Mouse (Mus musculus): ENCODE measurements around the gene Bmpr1a. TPM values are rescaled to one million over a fixed set of nuclear protein-coding genes. Genes with fewer than 3 reads are reported as not detected.

Bmpr1a gene
- polyA plus RNA-seq, 2 experiments = 2.8 to 3.2 TPM

DNA sequence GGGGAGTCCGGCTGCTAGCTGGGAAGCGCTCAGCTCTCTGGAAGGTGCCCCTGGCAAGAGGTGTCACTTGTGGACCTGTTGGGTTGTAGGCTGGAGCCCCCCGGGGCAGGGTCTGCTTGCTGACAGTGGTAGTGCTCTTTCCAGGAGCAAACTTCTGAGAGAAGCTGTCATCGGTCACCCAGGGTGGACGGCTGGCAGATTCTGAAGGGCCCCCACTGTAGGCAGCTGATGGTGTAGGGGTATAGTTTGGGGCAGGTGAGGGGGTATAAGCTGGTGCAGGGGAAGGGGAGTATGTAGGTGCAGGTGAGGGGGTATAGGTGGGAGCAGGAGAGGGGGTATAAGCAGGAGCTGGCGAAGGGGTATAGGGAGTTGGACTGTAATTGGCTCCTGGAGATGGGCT is 40.9 kb upstream of the Bmpr1a start:
- Histone ChIP-seq H3K9ac (replicated peaks) (no peak overlapping the region), H3K27me3 (ENCODE audit: control insufficient read depth, insufficient read depth, low read length) (peaks cover 22% of the 10 kb centered on the region), H3K4me2 (ENCODE audit: low read depth) (no peak overlapping the region), H3K9me3 (ENCODE audit: control insufficient read depth, low read length) (no peaks in the 10 kb centered on the region), H3K4me3 (ENCODE audit: insufficient read depth in 1 of 2, low read depth in 2 of 2, low read length in 2 of 2) (no peak overlapping the region), H3K36me3 (replicated peaks; ENCODE audit: control insufficient read depth, insufficient read depth, low read depth) (no peaks in the 10 kb centered on the region), H3K4me1 (replicated peaks; ENCODE audit: control insufficient read depth in 2 of 2, insufficient read depth in 2 of 2, low read length in 1 of 2) (no peaks in the 10 kb centered on the region), H3K27ac (no peak overlapping the region)
- 69% methylated on average over 6 of the region's 6 CpGs for WGBS (ENCODE audit: insufficient replicate concordance)
- DNase-seq (ENCODE audit: low read depth in 3 of 3, low spot score in 3 of 3) (no peak), ATAC-seq (ENCODE audit: insufficient read depth) (no peak)
- TF ChIP-seq CTCF (IDR thresholded peaks at IDR 0.05; ENCODE audit: low read depth) (no peak), EP300 (IDR thresholded peaks at IDR 0.05; ENCODE audit: low read depth) (no peak)

DNA sequence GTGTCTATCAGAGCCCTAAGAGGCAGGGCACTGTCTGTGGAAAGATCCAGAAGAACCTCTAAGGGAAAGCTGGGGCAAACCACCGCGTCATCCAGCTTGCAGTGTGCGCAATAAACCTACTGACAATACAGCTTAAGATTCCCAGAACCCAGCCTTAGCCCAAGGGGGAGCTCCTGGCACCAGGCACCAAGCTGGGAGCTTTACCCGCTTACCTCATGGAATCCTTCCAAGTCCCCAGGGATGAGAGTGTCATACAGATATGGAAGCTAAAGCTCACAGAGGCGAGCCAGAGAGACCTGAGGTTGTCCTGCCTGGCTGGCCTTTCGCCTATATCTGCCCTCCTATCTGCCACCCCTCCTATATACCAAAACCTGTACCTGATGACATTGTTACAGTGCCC is 40.5 kb upstream of the Bmpr1a start:
- Histone ChIP-seq H3K27ac (no peak overlapping the region), H3K27me3 (ENCODE audit: control insufficient read depth, insufficient read depth, low read length) (peaks cover 18% of the 10 kb centered on the region), H3K9ac (replicated peaks) (no peak overlapping the region), H3K4me3 (ENCODE audit: insufficient read depth in 1 of 2, low read depth in 2 of 2, low read length in 2 of 2) (no peak overlapping the region), H3K4me1 (replicated peaks; ENCODE audit: control insufficient read depth in 2 of 2, insufficient read depth in 2 of 2, low read length in 1 of 2) (no peaks in the 10 kb centered on the region), H3K9me3 (ENCODE audit: control insufficient read depth, low read length) (no peaks in the 10 kb centered on the region), H3K4me2 (ENCODE audit: low read depth) (no peak overlapping the region), H3K36me3 (replicated peaks; ENCODE audit: control insufficient read depth, insufficient read depth, low read depth) (no peaks in the 10 kb centered on the region)
- TF ChIP-seq CTCF (IDR thresholded peaks at IDR 0.05; ENCODE audit: low read depth) (no peak), EP300 (IDR thresholded peaks at IDR 0.05; ENCODE audit: low read depth) (no peak)
- 57% methylated on average over 6 of the region's 6 CpGs for WGBS (ENCODE audit: insufficient replicate concordance)
- ATAC-seq (ENCODE audit: insufficient read depth) (no peak), DNase-seq (ENCODE audit: low read depth in 3 of 3, low spot score in 3 of 3) (no peak)

- no peak for ATAC-seq (ENCODE audit: insufficient read depth)
- no peak for DNase-seq (ENCODE audit: low read depth in 3 of 3, low spot score in 3 of 3)
- TF ChIP-seq EP300 (IDR thresholded peaks at IDR 0.05; ENCODE audit: low read depth) (no peak), CTCF (IDR thresholded peaks at IDR 0.05; ENCODE audit: low read depth) (no peak)
- H3K9ac ChIP-seq (replicated peaks) = no peak overlapping the region
- H3K36me3 ChIP-seq (replicated peaks; ENCODE audit: control insufficient read depth, insufficient read depth, low read depth) = no peaks in the 10 kb centered on the region
- no peak overlapping the region for H3K4me3 ChIP-seq (ENCODE audit: insufficient read depth in 1 of 2, low read depth in 2 of 2, low read length in 2 of 2)
- H3K4me2 ChIP-seq (ENCODE audit: low read depth) = no peak overlapping the region
- H3K27me3 ChIP-seq (ENCODE audit: control insufficient read depth, insufficient read depth, low read length) = peaks cover 8% of the 10 kb centered on the region
- WGBS (ENCODE audit: insufficient replicate concordance) = 77% methylated on average over 5 of the region's 5 CpGs
- H3K27ac ChIP-seq = no peak overlapping the region
- H3K9me3 ChIP-seq (ENCODE audit: control insufficient read depth, low read length) = no peaks in the 10 kb centered on the region
- H3K4me1 ChIP-seq (replicated peaks; ENCODE audit: control insufficient read depth in 2 of 2, insufficient read depth in 2 of 2, low read length in 1 of 2) = no peaks in the 10 kb centered on the region
These were observed 38.8 kb upstream of the Bmpr1a start for GRCm38 (mm10) chr14:34541896-34542295.

DNA sequence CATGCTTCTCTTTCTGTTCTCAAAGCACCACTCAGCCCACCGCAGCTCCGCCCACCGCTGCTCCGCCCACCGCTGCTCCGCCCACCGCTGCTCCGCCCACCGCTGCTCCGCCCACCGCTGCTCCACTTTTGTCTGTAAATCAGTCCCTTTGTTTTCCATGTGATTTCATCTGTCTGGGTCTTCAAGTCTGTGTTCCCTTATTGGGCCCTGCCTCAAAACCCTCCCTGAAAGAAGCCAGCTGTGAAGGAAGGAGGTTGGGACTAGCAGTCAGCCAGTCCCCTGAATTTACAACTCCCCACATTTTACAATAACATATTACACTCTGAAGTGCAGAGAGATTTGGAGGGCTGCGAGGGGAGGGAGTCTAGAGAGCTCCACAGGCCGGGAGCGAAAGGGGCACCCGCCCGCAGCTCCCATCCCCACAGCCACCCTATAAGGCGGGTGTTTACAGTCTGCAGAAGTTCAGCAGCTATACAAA is 37.6 kb upstream of the Bmpr1a start:
- no peak overlapping the region for H3K9ac ChIP-seq (replicated peaks)
- peaks cover 4% of the 10 kb centered on the region for H3K27me3 ChIP-seq (ENCODE audit: control insufficient read depth, insufficient read depth, low read length)
- no peaks in the 10 kb centered on the region for H3K9me3 ChIP-seq (ENCODE audit: control insufficient read depth, low read length)
- TF ChIP-seq EP300 (IDR thresholded peaks at IDR 0.05; ENCODE audit: low read depth) (no peak), CTCF (IDR thresholded peaks at IDR 0.05; ENCODE audit: low read depth) (no peak)
- DNase-seq (ENCODE audit: low read depth in 3 of 3, low spot score in 3 of 3) (no peak), ATAC-seq (ENCODE audit: insufficient read depth) (no peak)
- H3K4me2 ChIP-seq (ENCODE audit: low read depth) = no peak overlapping the region
- H3K4me1 ChIP-seq (replicated peaks; ENCODE audit: control insufficient read depth in 2 of 2, insufficient read depth in 2 of 2, low read length in 1 of 2) = 0 out of 4 replicates have a peak, but pooled peaks cover 0 to 3% of the 10 kb centered on the region in 2 experiments
- no peak overlapping the region for H3K27ac ChIP-seq
- no peaks in the 10 kb centered on the region for H3K36me3 ChIP-seq (replicated peaks; ENCODE audit: control insufficient read depth, insufficient read depth, low read depth)
- 8% methylated on average over 17 of the region's 17 CpGs for WGBS (ENCODE audit: insufficient replicate concordance)
- H3K4me3 ChIP-seq (ENCODE audit: insufficient read depth in 1 of 2, low read depth in 2 of 2, low read length in 2 of 2) = no peak overlapping the region

DNA sequence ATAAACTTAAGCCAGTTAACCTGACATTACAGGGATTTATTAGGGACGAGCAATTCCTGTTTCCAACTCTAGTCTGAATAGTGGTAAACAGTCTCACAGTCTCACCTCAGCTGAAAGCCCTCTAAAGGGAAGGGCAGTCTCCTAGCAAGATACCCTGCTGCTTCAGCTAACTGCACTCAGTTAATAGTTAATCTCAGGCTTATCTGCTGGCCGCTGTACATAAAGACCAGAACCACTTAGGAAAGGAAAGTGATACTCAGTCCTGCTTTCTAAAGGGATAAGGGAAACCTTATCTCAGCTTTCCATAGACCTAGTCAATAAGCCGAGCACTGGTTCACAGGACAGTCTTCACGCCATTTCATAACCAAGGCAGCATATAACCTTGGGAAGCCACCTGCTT is 32.7 kb upstream of the Bmpr1a start:
- Histone ChIP-seq H3K4me3 (ENCODE audit: insufficient read depth in 1 of 2, low read depth in 2 of 2, low read length in 2 of 2) (no peak overlapping the region), H3K27me3 (ENCODE audit: control insufficient read depth, insufficient read depth, low read length) (peaks cover 1% of the 10 kb centered on the region), H3K9me3 (ENCODE audit: control insufficient read depth, low read length) (no peaks in the 10 kb centered on the region), H3K27ac (no peak overlapping the region), H3K36me3 (replicated peaks; ENCODE audit: control insufficient read depth, insufficient read depth, low read depth) (no peaks in the 10 kb centered on the region), H3K4me1 (replicated peaks; ENCODE audit: control insufficient read depth in 2 of 2, insufficient read depth in 2 of 2, low read length in 1 of 2) (0 out of 4 replicates have a peak, but pooled peaks cover 0 to 3% of the 10 kb centered on the region in 2 experiments), H3K9ac (replicated peaks) (no peak overlapping the region), H3K4me2 (ENCODE audit: low read depth) (peak overlapping the region; percentile 16)
- 47% methylated on average over 4 of the region's 4 CpGs for WGBS (ENCODE audit: insufficient replicate concordance)
- DNase-seq (ENCODE audit: low read depth in 3 of 3, low spot score in 3 of 3) (no peak), ATAC-seq (ENCODE audit: insufficient read depth) (no peak)
- TF ChIP-seq EP300 (IDR thresholded peaks at IDR 0.05; ENCODE audit: low read depth) = no peak
- no peak for TF ChIP-seq CTCF (IDR thresholded peaks at IDR 0.05; ENCODE audit: low read depth)
